Mouse (Mus musculus) neural tube, embryonic 14.5 days (tissue): Measurements from ENCODE around the gene Klhdc7a. TPM values are rescaled to one million over a fixed set of nuclear protein-coding genes. Genes with fewer than 3 reads are reported as not detected.

Experiments
- ATAC-seq: fragments of 200-750 bp; cut with Nextera tagmentation; 2 replicates; pipeline ENCODE4 v1.8.0; 2017; ENCODE audit warnings: low read depth, mild to moderate bottlenecking, moderate TSS enrichment, moderate library complexity
- H3K27ac ChIP-seq: fragments of 300-500 bp; sonication (generic); 2 replicates; pipeline ENCODE4 v1.5.1; 2014; ENCODE audit warnings: low read depth, mild to moderate bottlenecking, control low read depth, low read length, moderate library complexity, mixed read lengths
- H3K27me3 ChIP-seq: fragments of 300-500 bp; sonication (generic); 2 replicates; pipeline ENCODE4 v1.6.1; 2014; ENCODE audit warnings: low read length; ENCODE audit not compliant: control insufficient read depth, insufficient read depth
- H3K36me3 ChIP-seq: fragments of 300-500 bp; sonication (generic); 2 replicates; pipeline ENCODE4 v1.6.1; 2014; ENCODE audit warnings: low read length, mixed read lengths; ENCODE audit not compliant: control insufficient read depth, insufficient read depth
- H3K4me1 ChIP-seq: fragments of 300-500 bp; sonication (generic); 2 replicates; pipeline ENCODE4 v1.6.1; 2014; ENCODE audit warnings: low read length; ENCODE audit not compliant: control insufficient read depth, insufficient read depth
- H3K4me2 ChIP-seq: fragments of 300-500 bp; sonication (generic); 2 replicates; pipeline ENCODE4 v1.6.1; 2014; ENCODE audit warnings: mild to moderate bottlenecking, low read depth, low read length, control low read depth
- H3K4me3 ChIP-seq: fragments of 300-500 bp; sonication (generic); 2 replicates; pipeline ENCODE4 v1.5.1; 2014; ENCODE audit warnings: low read depth, low read length, control low read depth, mixed read lengths
- H3K9ac ChIP-seq: fragments of 300-500 bp; sonication (generic); replicated peaks from 2 replicates; pipeline ENCODE4 v1.6.1; 2014; ENCODE audit warnings: low read depth, mild to moderate bottlenecking, control low read depth, low read length, mixed read lengths
- H3K9me3 ChIP-seq: fragments of 300-500 bp; sonication (generic); 2 replicates; pipeline ENCODE4 v1.6.1; 2016; ENCODE audit warnings: low read length; ENCODE audit not compliant: control insufficient read depth
- WGBS: fragments of 180-500 bp; shearing (Covaris S2); extraction: QIAGEN DNeasy Blood & Tissue Kit; methylation state at CpG from one replicate; pipeline ENCODE4 v1.1.7; 2014; 5-methylcytosine and 5-hydroxymethylcytosine counted together
- polyA plus RNA-seq: library from polyadenylated mRNA; unstranded; fragments of >200 nt; fragmentation: Nextera tagmentation; extraction: Ambion mirVana; gene quantifications from 2 replicates; pipeline ENCODE4 v1.2.1, GENCODE M21; 2014

The Klhdc7a gene
- polyA plus RNA-seq, 1 experiment from 2014 or later: 0.03 TPM

GRCm38 (mm10) chr4:139993111-139993755 lies 25.4 kb upstream of the Klhdc7a start:
- Histone ChIP-seq H3K36me3 (no peaks in the 10 kb centered on the region), H3K9me3 (no peaks in the 10 kb centered on the region), H3K4me2 (no peak overlapping the region), H3K27ac (no peak overlapping the region), H3K4me1 (no peaks in the 10 kb centered on the region), H3K27me3 (no peaks in the 10 kb centered on the region), H3K9ac (no peak overlapping the region), H3K4me3 (no peak overlapping the region)
- WGBS: 9% methylated on average over 15 of the region's 16 CpGs
- ATAC-seq: no peak

- Histone ChIP-seq H3K36me3 (no peaks in the 10 kb centered on the region), H3K27me3 (no peaks in the 10 kb centered on the region), H3K9me3 (no peaks in the 10 kb centered on the region), H3K4me3 (no peak overlapping the region), H3K9ac (no peak overlapping the region), H3K4me1 (no peaks in the 10 kb centered on the region), H3K4me2 (no peak overlapping the region), H3K27ac (no peak overlapping the region)
- ATAC-seq: no peak
- 17% methylated on average over 7 of the region's 7 CpGs for WGBS
These were observed 19.1 kb upstream of the Klhdc7a start for GRCm38 (mm10) chr4:139986913-139987312.

- Histone ChIP-seq H3K9ac (no peak overlapping the region), H3K27me3 (no peaks in the 10 kb centered on the region), H3K36me3 (no peaks in the 10 kb centered on the region), H3K4me2 (no peak overlapping the region), H3K9me3 (no peaks in the 10 kb centered on the region), H3K27ac (no peak overlapping the region), H3K4me1 (no peaks in the 10 kb centered on the region), H3K4me3 (no peak overlapping the region)
- 33% methylated on average over 5 of the region's 5 CpGs for WGBS
- no peak for ATAC-seq
These were observed 10.9 kb upstream of the Klhdc7a start for GRCm38 (mm10) chr4:139978716-139979115.

- H3K27me3 ChIP-seq: no peaks in the 10 kb centered on the region
- H3K9ac ChIP-seq: no peak overlapping the region
- no peak overlapping the region for H3K4me2 ChIP-seq
- no peaks in the 10 kb centered on the region for H3K4me1 ChIP-seq
- no peak for ATAC-seq
- H3K27ac ChIP-seq: no peak overlapping the region
- no peaks in the 10 kb centered on the region for H3K36me3 ChIP-seq
- WGBS: 9% methylated on average over 5 of the region's 5 CpGs
- H3K9me3 ChIP-seq: no peaks in the 10 kb centered on the region
- no peak overlapping the region for H3K4me3 ChIP-seq
These were observed 9.5 kb upstream of the Klhdc7a start for GRCm38 (mm10) chr4:139977308-139977781.

- no peak overlapping the region for H3K27ac ChIP-seq
These were observed 6.7 kb upstream of the Klhdc7a start for GRCm38 (mm10) chr4:139974506-139974905.

GRCm38 (mm10) chr4:139967475-139967891 lies 343 bp downstream of the Klhdc7a start:
- Histone ChIP-seq H3K36me3 (no peaks in the 10 kb centered on the region), H3K27me3 (no peaks in the 10 kb centered on the region), H3K9me3 (no peaks in the 10 kb centered on the region), H3K4me2 (no peak overlapping the region), H3K4me3 (no peak overlapping the region), H3K4me1 (no peaks in the 10 kb centered on the region), H3K9ac (no peak overlapping the region), H3K27ac (no peak overlapping the region)
- 14% methylated on average over 10 of the region's 10 CpGs for WGBS
- no peak for ATAC-seq

More at GRCm38 (mm10) chr4:139974506-139974905, 6.7 kb upstream of the Klhdc7a start:
- H3K4me3 ChIP-seq: no peak overlapping the region
- no peak for ATAC-seq
- no peaks in the 10 kb centered on the region for H3K27me3 ChIP-seq
- no peaks in the 10 kb centered on the region for H3K9me3 ChIP-seq
- no peaks in the 10 kb centered on the region for H3K36me3 ChIP-seq
- 13% methylated on average over 7 of the region's 7 CpGs for WGBS
- H3K4me2 ChIP-seq: no peak overlapping the region
- H3K9ac ChIP-seq: no peak overlapping the region
- H3K4me1 ChIP-seq: no peaks in the 10 kb centered on the region

- Histone ChIP-seq H3K4me3 (no peak overlapping the region), H3K4me2 (no peak overlapping the region), H3K9me3 (no peaks in the 10 kb centered on the region), H3K27ac (no peak overlapping the region), H3K9ac (no peak overlapping the region), H3K27me3 (no peaks in the 10 kb centered on the region), H3K4me1 (no peaks in the 10 kb centered on the region), H3K36me3 (no peaks in the 10 kb centered on the region)
- no peak for ATAC-seq
- 32% methylated on average over 3 of the region's 3 CpGs for WGBS
These were observed 845 bp downstream of the Klhdc7a start for GRCm38 (mm10) chr4:139966981-139967380.

GRCm38 (mm10) chr4:139965596-139966185 lies 2.1 kb downstream of the Klhdc7a start:
- no peak overlapping the region for H3K4me3 ChIP-seq
- no peaks in the 10 kb centered on the region for H3K4me1 ChIP-seq
- no peaks in the 10 kb centered on the region for H3K36me3 ChIP-seq
- no peak overlapping the region for H3K4me2 ChIP-seq
- 94% methylated on average over 28 of the region's 28 CpGs for WGBS
- H3K9me3 ChIP-seq: no peaks in the 10 kb centered on the region
- no peak for ATAC-seq
- H3K27ac ChIP-seq: no peak overlapping the region
- H3K9ac ChIP-seq: no peak overlapping the region
- H3K27me3 ChIP-seq: no peaks in the 10 kb centered on the region

- ATAC-seq: no peak
- H3K4me2 ChIP-seq: no peak overlapping the region
- WGBS: 89% methylated on average over 4 of the region's 5 CpGs
- no peaks in the 10 kb centered on the region for H3K27me3 ChIP-seq
- no peaks in the 10 kb centered on the region for H3K4me1 ChIP-seq
- H3K4me3 ChIP-seq: no peak overlapping the region
- H3K27ac ChIP-seq: no peak overlapping the region
- no peaks in the 10 kb centered on the region for H3K36me3 ChIP-seq
- no peaks in the 10 kb centered on the region for H3K9me3 ChIP-seq
- H3K9ac ChIP-seq: no peak overlapping the region
These were observed 3.4 kb downstream of the Klhdc7a start for GRCm38 (mm10) chr4:139964406-139964805.
